7 mouse cellular contexts compared by ENCODE assay signal in the genomic region with DNA sequence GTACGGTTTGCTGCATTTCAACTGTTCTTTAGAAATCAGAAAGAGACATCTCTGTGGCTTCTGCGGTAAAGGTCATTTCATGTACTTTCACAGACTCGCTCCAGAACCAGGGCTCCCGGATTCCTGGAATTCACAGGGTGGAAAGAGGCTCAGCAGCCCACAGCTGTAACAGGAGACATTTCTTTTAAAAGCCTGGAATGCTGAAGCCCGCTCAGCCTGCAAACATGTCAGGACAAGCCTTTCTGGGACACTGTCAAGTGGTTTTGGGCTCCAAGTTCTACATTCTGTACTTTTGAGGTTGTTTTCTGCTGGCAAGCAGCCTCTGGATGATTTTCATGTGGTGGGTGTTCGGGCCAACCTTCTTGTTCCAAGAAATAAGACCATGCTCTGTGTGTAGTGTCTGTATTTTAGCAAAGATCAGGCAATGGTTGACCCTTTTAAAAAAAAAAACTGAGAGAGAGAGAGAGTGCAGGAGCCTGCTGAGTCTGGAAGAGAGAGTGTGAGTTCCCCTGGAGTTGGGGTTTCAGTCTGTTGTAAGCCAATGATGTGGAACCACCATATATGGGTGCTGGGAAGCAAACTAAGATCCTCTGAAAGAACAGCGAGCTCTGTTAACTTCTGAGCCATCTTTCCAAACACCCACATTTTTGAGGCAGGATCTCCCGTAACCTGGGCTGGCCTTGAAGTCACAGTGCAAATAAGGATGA. TPM values are rescaled to one million over a fixed set of nuclear protein-coding genes. Genes with fewer than 3 reads are reported as not detected.
A peak's percentile ranks its signal among the peaks of the same experiment; 100 is the strongest.
DNase-seq lines count a peak whose midpoint lies in the region; ATAC-seq and TF ChIP-seq lines count a peak whose summit lies in the region.

No protein-coding gene starts in this region.

- no peak overlapping the region for H3K4me3 ChIP-seq in embryonic facial prominence, embryonic 14.5 days (ENCODE audit: low read depth, low read length)
- no peak overlapping the region for H3K4me3 ChIP-seq in heart, postnatal 0 days (ENCODE audit: low read depth, low read length)
- no peak overlapping the region for H3K4me3 ChIP-seq in stomach, embryonic 14.5 days (ENCODE audit: low read depth, low read length)

- 0 out of 2 replicates have a peak overlapping the region, but pooled peaks have one; percentile 34 for H3K9ac ChIP-seq in embryonic facial prominence, embryonic 14.5 days (ENCODE audit: low read depth, low read length)
- H3K9ac ChIP-seq in heart, postnatal 0 days (replicated peaks; ENCODE audit: low read depth, low read length): no peak overlapping the region
- H3K9ac ChIP-seq in stomach, embryonic 14.5 days (replicated peaks; ENCODE audit: low read depth, low read length): no peak overlapping the region

- peaks cover 41% of the 10 kb centered on the region for H3K4me1 ChIP-seq in embryonic facial prominence, embryonic 14.5 days (ENCODE audit: control insufficient read depth, insufficient read depth, low read length)
- H3K4me1 ChIP-seq in heart, postnatal 0 days (ENCODE audit: control insufficient read depth, insufficient read depth): peaks cover 25% of the 10 kb centered on the region
- H3K4me1 ChIP-seq in stomach, embryonic 14.5 days (ENCODE audit: control insufficient read depth, insufficient read depth, low read length): peaks cover 20% of the 10 kb centered on the region

- POLR2A ChIA-PET in Patski (lab: Charles Lee): interaction anchor here (0.9 to 1.2 kb wide), 2 partner anchors 11 to 56 kb away, joined by 3 read pairs; no protein-coding TSS in a partner anchor

- H3K36me3 ChIP-seq in embryonic facial prominence, embryonic 14.5 days (ENCODE audit: control insufficient read depth, insufficient read depth, low read length): no peaks in the 10 kb centered on the region
- no peaks in the 10 kb centered on the region for H3K36me3 ChIP-seq in heart, postnatal 0 days (replicated peaks; ENCODE audit: control insufficient read depth, insufficient read depth, low read length)
- H3K36me3 ChIP-seq in stomach, embryonic 14.5 days (ENCODE audit: control insufficient read depth, insufficient read depth, low read length): no peaks in the 10 kb centered on the region

- WGBS in embryonic facial prominence, embryonic 14.5 days: 8% methylated on average over 8 of the region's 8 CpGs
- WGBS in heart, postnatal 0 days: 33% methylated on average over 8 of the region's 8 CpGs
- 28% methylated on average over 8 of the region's 8 CpGs for WGBS in stomach, embryonic 14.5 days

- peak overlapping the region; percentile 25 for H3K4me2 ChIP-seq in embryonic facial prominence, embryonic 14.5 days (ENCODE audit: low read depth, low read length)
- H3K4me2 ChIP-seq in heart, postnatal 0 days (ENCODE audit: low read depth, low read length): no peak overlapping the region
- no peak overlapping the region for H3K4me2 ChIP-seq in stomach, embryonic 14.5 days (replicated peaks; ENCODE audit: low read depth, low read length)

- no peaks in the 10 kb centered on the region for H3K27me3 ChIP-seq in Patski
- H3K27me3 ChIP-seq in embryonic facial prominence, embryonic 14.5 days (replicated peaks; ENCODE audit: control insufficient read depth, insufficient read depth, low read length): no peaks in the 10 kb centered on the region
- H3K27me3 ChIP-seq in heart, postnatal 0 days (ENCODE audit: control insufficient read depth, insufficient read depth, low read length): no peaks in the 10 kb centered on the region
- no peaks in the 10 kb centered on the region for H3K27me3 ChIP-seq in stomach, embryonic 14.5 days (ENCODE audit: control insufficient read depth, insufficient read depth, low read length)

- no peaks in the 10 kb centered on the region for H3K9me3 ChIP-seq in embryonic facial prominence, embryonic 14.5 days (ENCODE audit: control insufficient read depth, low read length)
- no peaks in the 10 kb centered on the region for H3K9me3 ChIP-seq in heart, postnatal 0 days (replicated peaks; ENCODE audit: control insufficient read depth, low read length)
- no peaks in the 10 kb centered on the region for H3K9me3 ChIP-seq in stomach, embryonic 14.5 days (ENCODE audit: control insufficient read depth, low read depth, low read length)

- DNase-seq in Patski (ENCODE audit: low read depth, low spot score): no peak
- peak; percentile 96 for DNase-seq in embryonic facial prominence, embryonic 14.5 days (ENCODE audit: low spot score)
- DNase-seq in heart, postnatal 0 days (ENCODE audit: low spot score): peak; percentile 47
- DNase-seq in kidney, postnatal 4 days: peak; percentile 62 to 75
- no peak for DNase-seq in adrenal gland, postnatal 4 days (ENCODE audit: low spot score in 2 of 2)
- no peak for DNase-seq in left cerebral cortex, adult 8-10 months (ENCODE audit: low spot score in 2 of 2)

- no peak for TF ChIP-seq EP300 in heart, postnatal 0 days (IDR thresholded peaks at IDR 0.05; ENCODE audit: low read depth)

- in situ Hi-C loops in Patski (cut with MboI; ENCODE audit: low pct_unique_long_range_greater_than_20kb): no loop called here

- CTCF ChIA-PET in Patski (lab: Charles Lee): interaction anchor here (2.1 kb wide), 1 partner anchor 11 kb away, joined by 6 read pairs; no protein-coding TSS in a partner anchor

- no peak for TF ChIP-seq CTCF in Patski (IDR thresholded peaks at IDR 0.05)
- no peak for TF ChIP-seq CTCF in heart, postnatal 0 days (IDR thresholded peaks at IDR 0.05; ENCODE audit: low read depth)

- ATAC-seq in Patski: peak; percentile 87
- ATAC-seq in embryonic facial prominence, embryonic 14.5 days (ENCODE audit: low read depth): peak; percentile 82
- peak; percentile 66 for ATAC-seq in heart, postnatal 0 days (ENCODE audit: insufficient read depth, low read depth)
- ATAC-seq in stomach, embryonic 14.5 days (ENCODE audit: insufficient number of reproducible peaks, insufficient read depth, low FRiP score, low read depth): peak; percentile 26; the same call in 1 of the 2 replicates

- peak overlapping the region; percentile 83 for H3K27ac ChIP-seq in embryonic facial prominence, embryonic 14.5 days (replicated peaks; ENCODE audit: low read depth, low read length)
- peak overlapping the region; percentile 81 for H3K27ac ChIP-seq in heart, postnatal 0 days (ENCODE audit: low read depth)
- peak overlapping the region; percentile 82; the same call in 1 of the 2 replicates for H3K27ac ChIP-seq in stomach, embryonic 14.5 days (ENCODE audit: low read length)

RNA-seq across cellular contexts. Expression of a gene that starts 9.6 kb away (rescaled TPM):
- polyA plus RNA-seq in Patski (2021): 61.2 TPM
- polyA plus RNA-seq in embryonic facial prominence, embryonic 14.5 days (2014; fragmentation: Nextera tagmentation; extraction: Ambion mirVana): 10.6 and 10.7 TPM in 2 replicates
- 132 and 175 TPM in 2 replicates for total RNA-seq in heart, postnatal 0 days (2014; rRNA removed; ENCODE audit: low replicate concordance)
- 9.6 and 9.8 TPM in 2 replicates for polyA plus RNA-seq in heart, postnatal 0 days (2015; fragmentation: Nextera tagmentation; extraction: Ambion mirVana)
- polyA plus RNA-seq in stomach, embryonic 14.5 days (2014; fragmentation: Nextera tagmentation; extraction: Ambion mirVana): 9.7 and 10.0 TPM in 2 replicates
- 100 to 1,000 TPM; 115 to 119 TPM for total RNA-seq in adrenal gland, postnatal 4 days (2021)
- 10 to 100 TPM; 52.9 to 59.6 (median 58.6) TPM for total RNA-seq in left cerebral cortex, adult 8-10 months (2022)

Comparison
In these comparisons a context has a peak if more than half of its experiments do, and no peak if none do; other contexts are left out.
1. ATAC-seq: peak in every context shown above with its lines; median percentile 87 in Patski; 82 in embryonic facial prominence, embryonic 14.5 days; 66 in heart, postnatal 0 days; 26 in stomach, embryonic 14.5 days.
2. DNase-seq: peak in embryonic facial prominence, embryonic 14.5 days (single experiment), heart, postnatal 0 days (single experiment) and kidney, postnatal 4 days (2 of 2); none in Patski (single experiment), adrenal gland, postnatal 4 days (0 of 2) and left cerebral cortex, adult 8-10 months (0 of 2).
3. Peak in every context shown above with its lines, with median percentiles within 50 percentile points of each other: H3K27ac ChIP-seq.